9 mouse cellular contexts compared by ENCODE assay signal in genomic region chr2:122233759-122234557, GRCm38 (mm10). TPM values are rescaled to one million over a fixed set of nuclear protein-coding genes. Genes with fewer than 3 reads are reported as not detected.
DNase-seq lines count a peak whose midpoint lies in the region; ATAC-seq and TF ChIP-seq lines count a peak whose summit lies in the region.
"Had no signal": no experiment of that assay in that cellular context is flagged by ENCODE, and none has a peak within 500 bp of the region (broad histone marks: within the 10 kb centered on the region; RNA-seq: fewer than 3 reads in every experiment).

No protein-coding gene starts in this region.

- H3K4me2 ChIP-seq in intestine, postnatal 0 days (replicated peaks; ENCODE audit: low read depth): peak overlapping the region; percentile 85
- H3K4me2 ChIP-seq in limb, embryonic 11.5 days (ENCODE audit: low read depth, severe bottlenecking): peak overlapping the region; percentile 75
- peak overlapping the region; percentile 87 for H3K4me2 ChIP-seq in stomach, embryonic 16.5 days (ENCODE audit: low read depth, low read length)

- no peaks in the 10 kb centered on the region for H3K36me3 ChIP-seq in intestine, postnatal 0 days (ENCODE audit: control insufficient read depth, insufficient read depth)
- no peaks in the 10 kb centered on the region for H3K36me3 ChIP-seq in limb, embryonic 11.5 days (ENCODE audit: control insufficient read depth, insufficient read depth, low read length)
- H3K36me3 ChIP-seq in midbrain, embryonic 10.5 days: no peaks in the 10 kb centered on the region
- no peaks in the 10 kb centered on the region for H3K36me3 ChIP-seq in stomach, embryonic 16.5 days (ENCODE audit: control insufficient read depth, insufficient read depth, low read length)

- H3K9me3 ChIP-seq in intestine, postnatal 0 days (ENCODE audit: control insufficient read depth): no peaks in the 10 kb centered on the region
- no peaks in the 10 kb centered on the region for H3K9me3 ChIP-seq in limb, embryonic 11.5 days (ENCODE audit: control insufficient read depth, low read length)
- no peaks in the 10 kb centered on the region for H3K9me3 ChIP-seq in midbrain, embryonic 10.5 days (replicated peaks)
- no peaks in the 10 kb centered on the region for H3K9me3 ChIP-seq in stomach, embryonic 16.5 days (replicated peaks; ENCODE audit: control insufficient read depth, low read length)

- no peaks in the 10 kb centered on the region for H3K27me3 ChIP-seq in intestine, postnatal 0 days (replicated peaks; ENCODE audit: control insufficient read depth, insufficient read depth, low read length)
- no peaks in the 10 kb centered on the region for H3K27me3 ChIP-seq in limb, embryonic 11.5 days (ENCODE audit: control insufficient read depth, insufficient read depth, low read length)
- peaks cover 10% of the 10 kb centered on the region for H3K27me3 ChIP-seq in midbrain, embryonic 10.5 days (ENCODE audit: low read depth, poor library complexity, severe bottlenecking)
- H3K27me3 ChIP-seq in stomach, embryonic 16.5 days (ENCODE audit: control insufficient read depth, insufficient read depth, low read length): no peaks in the 10 kb centered on the region

- WGBS in intestine, postnatal 0 days: 9% methylated on average over 26 of the region's 26 CpGs
- WGBS in limb, embryonic 11.5 days: 7% methylated on average over 26 of the region's 26 CpGs
- 8% methylated on average over 26 of the region's 26 CpGs for WGBS in midbrain, embryonic 10.5 days
- WGBS in stomach, embryonic 16.5 days: 6% methylated on average over 26 of the region's 26 CpGs

- H3K4me1 ChIP-seq in intestine, postnatal 0 days (replicated peaks; ENCODE audit: control insufficient read depth, insufficient read depth, low read length): no peaks in the 10 kb centered on the region
- no peaks in the 10 kb centered on the region for H3K4me1 ChIP-seq in limb, embryonic 11.5 days (ENCODE audit: control insufficient read depth, insufficient read depth, low read length)
- peaks cover 14% of the 10 kb centered on the region for H3K4me1 ChIP-seq in midbrain, embryonic 10.5 days
- 0 out of 2 replicates have a peak, but pooled peaks cover 7% of the 10 kb centered on the region for H3K4me1 ChIP-seq in stomach, embryonic 16.5 days (ENCODE audit: control insufficient read depth, insufficient read depth, low read length)

- H3K4me3 ChIP-seq in intestine, postnatal 0 days (ENCODE audit: low read depth, low read length): peak overlapping the region; percentile 61
- H3K4me3 ChIP-seq in limb, embryonic 11.5 days (ENCODE audit: low read depth, low read length): peak overlapping the region; percentile 38
- H3K4me3 ChIP-seq in midbrain, embryonic 10.5 days: peak overlapping the region; percentile 66
- H3K4me3 ChIP-seq in stomach, embryonic 16.5 days (replicated peaks; ENCODE audit: low read length): peak overlapping the region; percentile 62

- peak overlapping the region; percentile 77 for H3K27ac ChIP-seq in intestine, postnatal 0 days (ENCODE audit: low read depth, low read length)
- H3K27ac ChIP-seq in limb, embryonic 11.5 days (replicated peaks; ENCODE audit: low read depth, low read length): no peak overlapping the region
- peak overlapping the region; percentile 84 for H3K27ac ChIP-seq in midbrain, embryonic 10.5 days (replicated peaks)
- peak overlapping the region; percentile 50; the same call in 1 of the 2 replicates for H3K27ac ChIP-seq in stomach, embryonic 16.5 days (ENCODE audit: low read length)

- H3K9ac ChIP-seq in intestine, postnatal 0 days (ENCODE audit: low read depth, low read length): peak overlapping the region; percentile 56
- H3K9ac ChIP-seq in limb, embryonic 11.5 days (ENCODE audit: low read length): peak overlapping the region; percentile 38
- H3K9ac ChIP-seq in stomach, embryonic 16.5 days (ENCODE audit: low read length): peak overlapping the region; percentile 73

- peak; percentile 26 for ATAC-seq in intestine, postnatal 0 days
- ATAC-seq in limb, embryonic 11.5 days (ENCODE audit: insufficient number of reproducible peaks, low FRiP score, low TSS enrichment, low read depth): peak; percentile 7; the same call in 1 of the 2 replicates
- ATAC-seq in stomach, embryonic 16.5 days (ENCODE audit: insufficient read depth, low FRiP score): no peak

- DNase-seq in 3T3-L1 (ENCODE audit: low read depth, low spot score): peak; percentile 71
- peak; percentile 47 for DNase-seq in Muller cell, postnatal 12 days (ENCODE audit: inconsistent ontology term)
- peak; percentile 35 to 38 for DNase-seq in cerebellum, postnatal 14 days
- peak; percentile 29 to 47 for DNase-seq in frontal cortex, postnatal 36 days (ENCODE audit: low spot score in 2 of 2)
- DNase-seq in limb, embryonic 11.5 days (ENCODE audit: low spot score): peak; percentile 54
- peak; percentile 62 for DNase-seq in midbrain, embryonic 10.5 days (ENCODE audit: low spot score)

- no peak for TF ChIP-seq CTCF in intestine, postnatal 0 days (IDR thresholded peaks at IDR 0.05; ENCODE audit: low read depth)

RNA-seq across cellular contexts. Expression of gene Sord, which starts 0.6 kb away (rescaled TPM):
- polyA plus RNA-seq in intestine, postnatal 0 days (2015; fragmentation: Nextera tagmentation; extraction: Ambion mirVana): 136 and 172 TPM in 2 replicates
- 17.0 and 17.1 TPM in 2 replicates for polyA plus RNA-seq in limb, embryonic 11.5 days (2014; fragmentation: Nextera tagmentation; extraction: Ambion mirVana)
- polyA plus RNA-seq in midbrain, embryonic 10.5 days (2016; fragmentation: Nextera tagmentation; extraction: Ambion mirVana): 29.5 and 34.3 TPM in 2 replicates
- polyA plus RNA-seq in stomach, embryonic 16.5 days (2015; fragmentation: Nextera tagmentation; extraction: Ambion mirVana): 50.9 and 52.4 TPM in 2 replicates

RNA-seq across cellular contexts. Expression of gene Terb2, which starts 47.9 kb away (rescaled TPM):
- polyA plus RNA-seq in intestine, postnatal 0 days (2015; fragmentation: Nextera tagmentation; extraction: Ambion mirVana): not detected in 2 replicates
- not detected in 2 replicates for polyA plus RNA-seq in limb, embryonic 11.5 days (2014; fragmentation: Nextera tagmentation; extraction: Ambion mirVana)
- not detected in 2 replicates for polyA plus RNA-seq in midbrain, embryonic 10.5 days (2016; fragmentation: Nextera tagmentation; extraction: Ambion mirVana)
- not detected in 2 replicates for polyA plus RNA-seq in stomach, embryonic 16.5 days (2015; fragmentation: Nextera tagmentation; extraction: Ambion mirVana)
- polyA plus RNA-seq: gonadal fat pad, adult 2 months had no signal

RNA-seq across cellular contexts. Expression of gene Patl2, which starts 48.0 kb away (rescaled TPM):
- 0.04 and 0.05 TPM in 2 replicates for polyA plus RNA-seq in intestine, postnatal 0 days (2015; fragmentation: Nextera tagmentation; extraction: Ambion mirVana)
- not detected in 2 replicates for polyA plus RNA-seq in limb, embryonic 11.5 days (2014; fragmentation: Nextera tagmentation; extraction: Ambion mirVana)
- not detected in 2 replicates for polyA plus RNA-seq in midbrain, embryonic 10.5 days (2016; fragmentation: Nextera tagmentation; extraction: Ambion mirVana)
- not detected in 2 replicates for polyA plus RNA-seq in stomach, embryonic 16.5 days (2015; fragmentation: Nextera tagmentation; extraction: Ambion mirVana)
